Mouse (Mus musculus): Measurements from ENCODE around the gene Sptan1.

DNA sequence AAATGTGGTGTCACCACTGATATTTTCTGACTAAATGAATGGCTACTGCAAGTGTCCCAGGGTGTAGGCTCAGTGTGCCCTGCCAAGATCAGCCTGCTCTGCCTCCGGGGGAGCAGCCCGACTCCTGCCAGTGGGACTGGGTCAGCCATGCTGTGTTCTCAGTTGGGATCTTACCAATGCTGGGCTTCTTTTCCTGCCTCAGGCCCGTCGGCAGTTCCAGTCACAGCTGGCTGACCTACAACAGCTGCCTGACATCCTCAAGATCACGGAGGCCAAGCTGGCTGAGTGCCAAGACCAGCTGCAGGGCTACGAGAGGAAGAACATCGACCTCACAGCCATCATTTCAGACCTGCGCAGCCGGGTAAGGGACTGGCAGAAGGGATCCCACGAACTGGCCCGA is 43.3 kb upstream of the Sptan1 start:
- no peak for TF ChIP-seq CTCF (IDR thresholded peaks at IDR 0.05; ENCODE audit: borderline replicate concordance, insufficient read depth, low read depth, low read length)
- no peak for TF ChIP-seq POLR2A (IDR thresholded peaks at IDR 0.05; ENCODE audit: borderline replicate concordance, insufficient read depth, low read length)
